Mouse (Mus musculus) C2C12 (cell line): ENCODE results near the gene C1qtnf1. TPM values are rescaled to one million over a fixed set of nuclear protein-coding genes. Genes with fewer than 3 reads are reported as not detected.

Experiments used
- H3K27me3 ChIP-seq: one replicate; pipeline ENCODE4 v1.6.1; 2011; ENCODE audit not compliant: control insufficient read depth, insufficient read depth, insufficient read length
- H3K36me3 ChIP-seq: one replicate; pipeline ENCODE4 v1.6.1; 2011; ENCODE audit not compliant: control insufficient read depth, insufficient read depth
- H3K4me3 ChIP-seq: one replicate; pipeline ENCODE4 v1.5.1; 2011; ENCODE audit warnings: mild to moderate bottlenecking, control low read depth; ENCODE audit not compliant: poor library complexity, insufficient read depth, severe bottlenecking
- H3K79me2 ChIP-seq: one replicate; pipeline ENCODE4 v1.6.1; 2011; ENCODE audit not compliant: control insufficient read depth, insufficient read depth
- H3K79me3 ChIP-seq: one replicate; pipeline ENCODE4 v1.6.1; 2011; ENCODE audit warnings: low read depth, control low read depth
- H3ac ChIP-seq: one replicate; pipeline ENCODE3; 2011; ENCODE audit warnings: low read depth; ENCODE audit not compliant: control insufficient read depth, insufficient read length
- CEBPB ChIP-seq: IDR thresholded peaks from one replicate; pipeline ENCODE4 v1.6.1; 2011; ENCODE audit warnings: low read depth, mild to moderate bottlenecking, control low read depth, moderate library complexity
- CTCF ChIP-seq: IDR thresholded peaks from one replicate; pipeline ENCODE4 v1.5.1; 2011; ENCODE audit not compliant: control insufficient read depth, insufficient read depth, insufficient read length
- FOSL1 ChIP-seq: IDR thresholded peaks from one replicate; pipeline ENCODE4 v1.8.0; 2011; ENCODE audit warnings: mild to moderate bottlenecking, low read length; ENCODE audit not compliant: poor library complexity, insufficient read depth, severe bottlenecking
- MAX ChIP-seq: IDR thresholded peaks from one replicate; pipeline ENCODE4 v1.6.1; 2011; ENCODE audit warnings: mild to moderate bottlenecking, control low read depth
- MYOD1 ChIP-seq: IDR thresholded peaks from one replicate; pipeline ENCODE4 v1.6.1; 2011; ENCODE audit warnings: low read depth; ENCODE audit not compliant: control insufficient read depth, insufficient read length
- MYOG ChIP-seq: IDR thresholded peaks from one replicate; pipeline ENCODE4 v1.6.1; 2011; ENCODE audit not compliant: control insufficient read depth, insufficient read length; ENCODE audit errors: extremely low read depth
- USF1 ChIP-seq: IDR thresholded peaks from one replicate; pipeline ENCODE4 v1.6.1; 2011; ENCODE audit warnings: low read depth, mild to moderate bottlenecking, control low read depth, moderate library complexity
- polyA plus RNA-seq: library from polyadenylated mRNA; unstranded; fragments of >200 nt; fragmentation: generic; extraction: Trizol; gene quantifications from one replicate; pipeline ENCODE4 v1.2.1, GENCODE M21; 2012; ENCODE audit warnings: missing spikeins

Gene C1qtnf1
- polyA plus RNA-seq, 1 experiment = 2.0 TPM

DNA sequence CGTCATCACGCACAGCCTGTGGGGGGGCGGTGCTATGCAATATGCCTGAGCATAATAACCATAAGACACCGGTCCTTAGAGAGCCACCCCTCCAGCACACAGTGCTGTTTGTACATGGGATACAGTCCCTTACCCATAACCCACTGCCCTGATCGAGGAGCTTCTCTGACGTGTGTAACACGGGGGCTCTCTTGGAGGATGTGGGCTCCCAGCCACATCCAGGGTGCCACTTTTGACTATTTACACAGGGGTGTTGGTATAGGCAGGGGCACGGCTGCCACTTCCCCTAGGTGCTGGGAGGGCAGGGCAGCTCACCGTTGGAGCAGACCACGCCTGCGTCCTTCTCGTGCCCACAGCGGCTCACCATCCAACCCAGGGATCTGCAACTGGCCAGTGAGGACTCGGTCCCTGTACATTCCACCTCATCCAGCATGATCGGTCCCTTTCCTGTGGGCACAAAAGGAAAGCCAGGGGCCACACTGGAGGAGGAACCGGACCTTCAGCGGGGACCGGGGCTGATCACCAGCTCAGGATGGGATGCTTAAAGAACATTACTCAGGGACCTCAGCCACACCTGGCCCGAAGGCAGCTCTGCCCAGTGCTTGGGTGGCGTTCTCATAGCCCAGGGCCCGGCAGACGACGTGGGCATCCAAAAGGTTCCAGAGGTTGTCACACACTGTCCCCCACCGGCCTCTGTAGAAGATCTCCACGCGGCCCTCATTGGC lies 30.0 kb upstream of the C1qtnf1 start:
- H3K36me3 ChIP-seq = no peaks in the 10 kb centered on the region
- H3K27me3 ChIP-seq = peaks cover 10% of the 10 kb centered on the region
- no peak overlapping the region for H3K4me3 ChIP-seq
- no peak overlapping the region for H3ac ChIP-seq
- no peaks in the 10 kb centered on the region for H3K79me2 ChIP-seq
- TF ChIP-seq CEBPB = no peak
- TF ChIP-seq USF1 = no peak
- TF ChIP-seq MYOD1 = no peak
- TF ChIP-seq CTCF = no peak
- no peaks in the 10 kb centered on the region for H3K79me3 ChIP-seq

DNA sequence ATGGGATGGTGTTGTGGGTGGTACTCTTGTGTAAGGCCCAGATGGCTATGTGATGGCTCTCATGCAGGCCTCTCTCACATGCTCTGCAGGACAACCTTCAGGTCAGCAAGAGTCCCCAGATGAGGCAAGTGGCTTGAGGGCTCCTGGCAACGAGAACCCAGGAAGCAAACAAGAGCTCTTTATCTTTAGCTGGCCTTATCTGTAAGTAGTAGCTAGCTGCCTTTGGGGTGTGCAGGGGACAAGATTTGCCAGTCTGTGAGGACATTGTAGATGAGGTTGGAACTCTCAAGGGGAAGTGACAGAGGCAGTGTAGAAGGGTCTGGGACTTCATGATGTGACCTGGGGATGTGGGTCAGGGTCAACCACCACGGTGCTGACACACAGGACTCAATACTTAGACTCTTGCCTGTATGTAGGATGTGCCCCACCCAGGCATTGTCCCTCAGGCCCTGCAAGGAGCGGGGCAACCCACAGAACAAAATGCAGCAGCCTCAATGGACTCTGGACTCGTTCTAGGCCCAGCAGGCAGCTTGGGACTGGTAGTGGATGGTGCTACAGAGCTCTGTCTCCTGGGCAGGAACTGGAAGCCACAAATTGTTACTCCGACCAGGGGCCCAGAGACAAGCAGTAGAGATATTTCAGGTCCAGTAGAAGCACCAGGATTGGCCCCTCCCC lies 28.0 kb upstream of the C1qtnf1 start:
- TF ChIP-seq MYOG (no peak), MAX (no peak), CEBPB (no peak), CTCF (no peak), MYOD1 (no peak), USF1 (no peak), FOSL1 (no peak)
- no peak overlapping the region for H3ac ChIP-seq
- no peaks in the 10 kb centered on the region for H3K79me2 ChIP-seq
- H3K4me3 ChIP-seq = no peak overlapping the region
- no peaks in the 10 kb centered on the region for H3K79me3 ChIP-seq
- no peaks in the 10 kb centered on the region for H3K27me3 ChIP-seq
- H3K36me3 ChIP-seq = no peaks in the 10 kb centered on the region

DNA sequence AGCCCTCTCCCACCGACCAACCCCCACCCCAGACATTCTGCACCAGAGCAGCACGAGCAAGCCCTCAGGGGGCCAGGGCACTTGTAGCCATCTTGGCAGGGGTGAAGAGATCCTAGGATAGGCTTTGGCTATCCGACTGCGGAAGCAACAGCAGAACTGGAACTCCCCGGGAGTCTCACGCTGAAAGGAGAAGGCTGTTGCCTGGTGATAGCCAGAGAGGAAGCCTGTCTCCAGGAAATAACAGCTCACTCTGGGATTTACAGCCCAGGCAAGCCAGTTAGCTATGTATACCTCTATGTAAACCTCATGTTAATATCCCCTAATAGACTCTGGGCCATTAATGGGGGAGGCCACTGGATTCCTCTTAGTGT lies 27.5 kb upstream of the C1qtnf1 start:
- no peaks in the 10 kb centered on the region for H3K79me2 ChIP-seq
- TF ChIP-seq CTCF (no peak), USF1 (no peak), CEBPB (no peak), MAX (no peak)
- no peaks in the 10 kb centered on the region for H3K27me3 ChIP-seq
- no peak overlapping the region for H3ac ChIP-seq
- no peaks in the 10 kb centered on the region for H3K36me3 ChIP-seq
- H3K4me3 ChIP-seq = no peak overlapping the region
- H3K79me3 ChIP-seq = no peaks in the 10 kb centered on the region

DNA sequence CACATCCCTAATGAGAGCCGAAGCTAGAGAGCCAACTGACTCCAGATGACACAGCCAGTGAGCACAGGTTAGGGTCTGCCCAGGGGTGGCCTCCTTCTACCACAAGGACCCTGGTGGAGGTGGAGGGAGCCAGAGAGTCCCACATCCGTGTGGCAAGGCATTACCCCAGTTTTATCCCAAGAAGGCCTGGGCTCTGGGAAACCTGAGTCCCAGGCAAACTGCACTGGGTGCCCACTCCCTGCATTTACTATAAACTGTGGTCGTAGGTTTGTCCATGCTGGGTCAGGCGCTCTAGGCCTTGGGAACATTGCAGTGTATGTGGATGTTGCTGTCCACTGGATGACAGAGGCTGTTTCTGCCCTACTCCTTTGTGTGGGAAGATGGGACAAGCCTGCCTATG lies 26.8 kb upstream of the C1qtnf1 start:
- no peak overlapping the region for H3K4me3 ChIP-seq
- no peak overlapping the region for H3ac ChIP-seq
- TF ChIP-seq FOSL1 (no peak), MAX (no peak), USF1 (no peak)
- no peaks in the 10 kb centered on the region for H3K79me3 ChIP-seq
- H3K79me2 ChIP-seq = no peaks in the 10 kb centered on the region
- H3K36me3 ChIP-seq = no peaks in the 10 kb centered on the region
- H3K27me3 ChIP-seq = no peaks in the 10 kb centered on the region

DNA sequence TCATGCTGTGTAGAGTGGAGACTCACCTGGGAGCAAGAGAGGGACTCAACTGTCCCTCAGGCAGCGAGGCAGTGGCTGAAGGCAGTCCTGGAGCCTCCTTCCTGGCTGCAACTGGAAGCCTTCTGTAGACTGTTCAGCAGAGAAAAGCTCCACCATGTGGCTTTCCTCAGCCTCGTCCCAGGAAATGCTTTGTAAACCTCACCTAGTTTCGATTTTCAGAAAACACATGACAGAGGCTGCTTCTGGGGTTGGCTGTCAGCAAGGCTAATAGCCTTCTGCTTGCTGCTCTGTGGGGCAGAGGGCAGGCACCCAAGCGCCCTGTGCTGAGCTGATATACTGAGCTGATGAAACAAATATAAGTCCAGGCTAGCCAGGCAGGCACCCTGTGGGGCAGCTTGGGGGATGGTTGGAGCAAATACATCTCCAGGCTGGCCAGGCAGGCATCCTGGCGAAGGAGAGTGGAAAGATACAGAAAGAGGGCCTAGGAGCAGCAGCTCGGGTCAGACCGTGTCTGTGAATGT lies 26.2 kb upstream of the C1qtnf1 start, which contains the start of gene Lgals3bp:
Lgals3bp (minus strand) TSS at position 333 of the 521 bp plus-strand sequence.
- H3K27me3 ChIP-seq = no peaks in the 10 kb centered on the region
- H3K79me3 ChIP-seq = no peaks in the 10 kb centered on the region
- no peaks in the 10 kb centered on the region for H3K79me2 ChIP-seq
- H3ac ChIP-seq = no peak within 1 kb of the TSS
- no peaks in the 10 kb centered on the region for H3K36me3 ChIP-seq
- TF ChIP-seq MYOG = no peak
- peak; percentile 1 for TF ChIP-seq CTCF
- peak; percentile 38 for TF ChIP-seq USF1
- TF ChIP-seq CEBPB = no peak
- H3K4me3 ChIP-seq = no peak within 1 kb of the TSS

DNA sequence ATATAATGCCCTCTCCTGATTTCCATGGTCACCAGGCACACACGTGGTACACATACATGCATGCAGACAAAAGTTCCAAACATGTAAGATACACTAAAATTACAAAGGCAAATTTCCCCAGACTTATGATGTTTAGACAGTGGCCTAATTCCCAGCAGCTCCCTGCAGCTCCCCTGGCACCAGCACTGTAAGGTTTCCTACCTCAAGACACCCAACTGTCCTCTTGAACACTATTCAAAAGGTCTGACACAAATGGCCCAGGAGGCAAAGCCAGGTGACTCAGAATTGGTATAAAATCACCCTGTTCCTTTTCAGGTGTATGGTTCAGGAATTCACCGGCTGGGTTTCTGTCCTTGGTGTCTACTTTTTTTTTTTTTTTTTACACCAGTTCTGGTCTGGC lies 24.8 kb upstream of the C1qtnf1 start:
- TF ChIP-seq USF1 (no peak), MYOG (no peak), MYOD1 (no peak), MAX (no peak), FOSL1 (no peak), CEBPB (no peak), CTCF (no peak)
- Histone ChIP-seq H3ac (no peak overlapping the region), H3K36me3 (peaks cover 2% of the 10 kb centered on the region), H3K79me3 (no peaks in the 10 kb centered on the region), H3K4me3 (no peak overlapping the region), H3K27me3 (no peaks in the 10 kb centered on the region), H3K79me2 (no peaks in the 10 kb centered on the region)
